Mouse (Mus musculus) hindbrain, embryonic 16.5 days (tissue): Measurements from ENCODE around the gene Sec23a. TPM values are rescaled to one million over a fixed set of nuclear protein-coding genes. Genes with fewer than 3 reads are reported as not detected.

Experiments
- polyA plus RNA-seq: library from polyadenylated mRNA; unstranded; fragments of >200 nt; fragmentation: Nextera tagmentation; extraction: Ambion mirVana; gene quantifications from 2 replicates; pipeline ENCODE4 v1.2.1, GENCODE M21; 2015

The Sec23a gene
- polyA plus RNA-seq, 1 experiment from 2014 or later = 106 TPM

Other genes starting within 250 kb of the Sec23a start
- 13.5 and 14.1 TPM in 2 replicates for gene Gemin2, start 1.4 kb upstream of the Sec23a start, polyA plus RNA-seq
- 150 and 173 TPM in 2 replicates for gene Trappc6b, start 49.5 kb upstream of the Sec23a start, polyA plus RNA-seq
- 76.2 and 82.2 TPM in 2 replicates for gene Pnn, start 54.9 kb upstream of the Sec23a start, polyA plus RNA-seq
- gene Mia2, start 83.8 kb upstream of the Sec23a start, polyA plus RNA-seq = 32.8 and 33.7 TPM in 2 replicates
- gene Fbxo33, start 207.7 kb upstream of the Sec23a start, polyA plus RNA-seq = 3.9 and 5.1 TPM in 2 replicates